Mouse (Mus musculus): ENCODE data around the gene Zfp646.
"Not testable (repeated sequence)": the region's sequence is repeated elsewhere in the genome, so short reads cannot be mapped to it uniquely, and the experiment has no call there.

Gene Zfp646

GRCm38 (mm10) chr7:127885951-127886350 lies 9.9 kb downstream of the Zfp646 start:
- no peak for DNase-seq

- no peak for DNase-seq
Observed at GRCm38 (mm10) chr7:127886551-127886950, 10.5 kb downstream of the Zfp646 start.

GRCm38 (mm10) chr7:127887191-127887590 lies 11.2 kb downstream of the Zfp646 start:
- peak in 1 of 2 experiments; percentile 1 for DNase-seq

GRCm38 (mm10) chr7:127887781-127888180 lies 11.8 kb downstream of the Zfp646 start:
- no peak for DNase-seq

- no peak for DNase-seq
Observed at GRCm38 (mm10) chr7:127888821-127889220, 12.8 kb downstream of the Zfp646 start.

- no peak for DNase-seq
Observed at GRCm38 (mm10) chr7:127890798-127891197, 14.8 kb downstream of the Zfp646 start, which contains the start of gene Prss53. Gene Prss53, minus strand, starts transcription at chr7:127890970.

GRCm38 (mm10) chr7:127894480-127894879 lies 18.5 kb downstream of the Zfp646 start:
- no peak for DNase-seq

GRCm38 (mm10) chr7:127895442-127895841 lies 19.4 kb downstream of the Zfp646 start, which contains the start of the genes Gm21974 and Vkorc1:
Gene Gm21974, minus strand, starts transcription at chr7:127895454.
Gene Vkorc1, minus strand, starts transcription at chr7:127895617.
- DNase-seq: peak; percentile 95 to 97

- DNase-seq: not testable (repeated sequence)
Observed at GRCm38 (mm10) chr7:127895891-127896290, 19.9 kb downstream of the Zfp646 start.

GRCm38 (mm10) chr7:127896384-127896783 lies 20.4 kb downstream of the Zfp646 start:
- peak; percentile 73 to 76 for DNase-seq

GRCm38 (mm10) chr7:127897542-127897941 lies 21.5 kb downstream of the Zfp646 start:
- DNase-seq: no peak

- no peak for DNase-seq
Observed at GRCm38 (mm10) chr7:127898179-127898956, 22.3 kb downstream of the Zfp646 start.

- DNase-seq: no peak
Observed at GRCm38 (mm10) chr7:127899997-127900396, 24.0 kb downstream of the Zfp646 start.

GRCm38 (mm10) chr7:127901772-127902171 lies 25.8 kb downstream of the Zfp646 start:
- no peak for DNase-seq

GRCm38 (mm10) chr7:127903971-127904796 lies 28.2 kb downstream of the Zfp646 start, which contains the start of gene Bckdk:
Gene Bckdk, plus strand, starts transcription at chr7:127904082.
- peak; percentile 70 to 79 for DNase-seq

GRCm38 (mm10) chr7:127907939-127908338 lies 31.9 kb downstream of the Zfp646 start:
- DNase-seq: no peak

GRCm38 (mm10) chr7:127908656-127909055 lies 32.6 kb downstream of the Zfp646 start:
- no peak for DNase-seq

GRCm38 (mm10) chr7:127912190-127912871 lies 36.3 kb downstream of the Zfp646 start, which contains the start of gene Kat8:
Gene Kat8, plus strand, starts transcription at chr7:127912516.
- DNase-seq: peak; percentile 87 to 88

- DNase-seq: no peak
Observed at GRCm38 (mm10) chr7:127912938-127913337, 36.9 kb downstream of the Zfp646 start.

GRCm38 (mm10) chr7:127915293-127915692 lies 39.3 kb downstream of the Zfp646 start:
- no peak for DNase-seq

GRCm38 (mm10) chr7:127918203-127918602 lies 42.2 kb downstream of the Zfp646 start:
- DNase-seq: peak; percentile 51 to 53

- no peak for DNase-seq
Observed at GRCm38 (mm10) chr7:127919290-127919689, 43.3 kb downstream of the Zfp646 start.

GRCm38 (mm10) chr7:127921516-127921915 lies 45.5 kb downstream of the Zfp646 start:
- DNase-seq: peak in 1 of 2 experiments; percentile 34

All from cerebellum, postnatal 36 days (tissue).